Comparison of ENCODE assay signal across 8 mouse cellular contexts in the genomic region with DNA sequence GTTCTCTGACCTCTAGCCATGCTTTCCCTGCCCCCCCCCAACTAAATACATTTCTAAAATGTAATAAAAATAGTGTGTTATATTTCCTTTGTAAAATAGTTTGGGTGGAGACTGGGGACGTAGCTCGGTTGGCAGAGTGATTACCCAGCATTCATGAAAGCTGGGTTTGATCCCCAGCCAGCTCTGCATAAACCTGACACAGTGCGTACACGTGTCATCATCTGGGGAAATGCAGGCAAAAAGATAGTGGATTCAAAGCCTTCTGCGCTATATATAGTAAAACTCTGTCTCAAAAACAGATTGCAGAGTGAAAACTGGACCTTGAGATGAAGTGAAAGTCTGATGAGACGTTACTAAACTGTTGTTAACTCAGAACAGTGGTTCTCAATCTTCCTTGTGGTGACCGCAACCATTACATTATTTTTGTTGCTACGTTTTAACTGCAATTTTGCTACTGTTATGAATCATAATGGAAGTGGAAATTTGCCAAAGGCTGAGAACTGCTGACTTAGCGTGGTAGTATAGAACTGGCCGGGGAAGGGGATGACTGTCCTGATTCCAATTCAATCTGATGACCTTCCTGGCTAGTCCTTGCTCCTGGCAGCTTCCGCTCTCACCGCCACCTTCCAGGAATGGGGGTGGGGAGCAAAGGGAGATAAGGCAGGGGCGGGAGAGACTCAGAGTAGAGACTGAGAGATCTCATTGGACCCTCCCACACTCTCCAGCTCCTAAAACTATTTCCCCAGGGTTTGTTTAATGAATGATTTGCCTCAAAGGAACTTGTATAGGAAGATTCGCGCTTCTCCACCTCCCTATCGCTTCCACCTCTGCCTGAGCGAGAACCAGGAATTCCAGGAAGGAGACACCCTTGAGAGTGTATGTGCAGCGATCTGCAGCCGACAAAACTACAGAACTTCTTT.
DNase-seq lines count a peak whose midpoint lies in the region; ATAC-seq and TF ChIP-seq lines count a peak whose summit lies in the region.

No protein-coding gene starts in this region.

- 60% methylated on average over 19 of the region's 19 CpGs for WGBS in hindbrain, embryonic 13.5 days
- WGBS in liver, postnatal 0 days (ENCODE audit: insufficient replicate concordance): 42% methylated on average over 19 of the region's 19 CpGs
- WGBS in stomach, embryonic 14.5 days: 34% methylated on average over 19 of the region's 19 CpGs

- H3K27ac ChIP-seq in layer of hippocampus, adult 2 months: no peak overlapping the region
- no peak overlapping the region for H3K27ac ChIP-seq in embryonic fibroblast, embryonic 13.5 days (ENCODE audit: insufficient read depth, low read length)
- H3K27ac ChIP-seq in hindbrain, embryonic 13.5 days: no peak overlapping the region
- no peak overlapping the region for H3K27ac ChIP-seq in liver, postnatal 0 days (ENCODE audit: low read depth)
- H3K27ac ChIP-seq in stomach, embryonic 14.5 days (ENCODE audit: low read length): peak overlapping the region; percentile 33; the same call in 1 of the 2 replicates

- H3K4me1 ChIP-seq in embryonic fibroblast, embryonic 13.5 days (ENCODE audit: control insufficient read depth, insufficient read depth, low read length): no peaks in the 10 kb centered on the region
- H3K4me1 ChIP-seq in hindbrain, embryonic 13.5 days (replicated peaks): no peaks in the 10 kb centered on the region
- no peaks in the 10 kb centered on the region for H3K4me1 ChIP-seq in liver, postnatal 0 days (ENCODE audit: insufficient read depth)
- no peaks in the 10 kb centered on the region for H3K4me1 ChIP-seq in stomach, embryonic 14.5 days (ENCODE audit: control insufficient read depth, insufficient read depth, low read length)

- no peaks in the 10 kb centered on the region for H3K36me3 ChIP-seq in hindbrain, embryonic 13.5 days
- H3K36me3 ChIP-seq in liver, postnatal 0 days (replicated peaks; ENCODE audit: insufficient read depth, low read length): no peaks in the 10 kb centered on the region
- H3K36me3 ChIP-seq in stomach, embryonic 14.5 days (ENCODE audit: control insufficient read depth, insufficient read depth, low read length): no peaks in the 10 kb centered on the region

- ATAC-seq in hindbrain, embryonic 13.5 days (ENCODE audit: low FRiP score): no peak
- peak; percentile 19; the same call in 1 of the 2 replicates for ATAC-seq in liver, postnatal 0 days
- ATAC-seq in stomach, embryonic 14.5 days (ENCODE audit: insufficient number of reproducible peaks, insufficient read depth, low FRiP score, low read depth): peak; percentile 33

- no peak for DNase-seq in layer of hippocampus, adult 2 months (ENCODE audit: low spot score in 2 of 2)
- DNase-seq in layer of hippocampus, adult 11-12 months (ENCODE audit: low spot score): no peak
- DNase-seq in liver, postnatal 0 days: no peak
- no peak for DNase-seq in Muller cell, postnatal 12 days (ENCODE audit: inconsistent ontology term)
- no peak for DNase-seq in MN1 (ENCODE audit: low spot score)

- no peaks in the 10 kb centered on the region for H3K9me3 ChIP-seq in hindbrain, embryonic 13.5 days
- H3K9me3 ChIP-seq in liver, postnatal 0 days (ENCODE audit: low read length): no peaks in the 10 kb centered on the region
- H3K9me3 ChIP-seq in stomach, embryonic 14.5 days (ENCODE audit: control insufficient read depth, low read depth, low read length): no peaks in the 10 kb centered on the region

- TF ChIP-seq EP300 in liver, postnatal 0 days (IDR thresholded peaks at IDR 0.05; ENCODE audit: low read depth): no peak

- TF ChIP-seq CTCF in layer of hippocampus, adult 2 months (conservative IDR thresholded peaks at IDR 0.05): no peak
- TF ChIP-seq CTCF in embryonic fibroblast, embryonic 13.5 days (IDR thresholded peaks at IDR 0.05; ENCODE audit: borderline replicate concordance, insufficient read depth, low read length): no peak
- TF ChIP-seq CTCF in liver, postnatal 0 days (IDR thresholded peaks at IDR 0.05; ENCODE audit: low read depth): no peak

- H3K4me2 ChIP-seq in hindbrain, embryonic 13.5 days: peak overlapping the region; percentile 49
- H3K4me2 ChIP-seq in liver, postnatal 0 days (ENCODE audit: low read depth, low read length): peak overlapping the region; percentile 62
- peak overlapping the region; percentile 69 for H3K4me2 ChIP-seq in stomach, embryonic 14.5 days (replicated peaks; ENCODE audit: low read depth, low read length)

- H3K27me3 ChIP-seq in hindbrain, embryonic 13.5 days: no peaks in the 10 kb centered on the region
- 0 out of 2 replicates have a peak, but pooled peaks cover 2% of the 10 kb centered on the region for H3K27me3 ChIP-seq in liver, postnatal 0 days (ENCODE audit: insufficient read depth, low read length)
- no peaks in the 10 kb centered on the region for H3K27me3 ChIP-seq in stomach, embryonic 14.5 days (ENCODE audit: control insufficient read depth, insufficient read depth, low read length)

- TF ChIP-seq POLR2A in embryonic fibroblast, embryonic 13.5 days (IDR thresholded peaks at IDR 0.05; ENCODE audit: low read depth, low read length): no peak

- peak overlapping the region; percentile 51; the same call in 1 of the 2 replicates for H3K9ac ChIP-seq in hindbrain, embryonic 13.5 days
- no peak overlapping the region for H3K9ac ChIP-seq in liver, postnatal 0 days (replicated peaks)
- H3K9ac ChIP-seq in stomach, embryonic 14.5 days (replicated peaks; ENCODE audit: low read depth, low read length): peak overlapping the region; percentile 28; the same call in 1 of the 2 replicates

- peak overlapping the region; percentile 14 for H3K4me3 ChIP-seq in layer of hippocampus, adult 2 months
- peak overlapping the region; percentile 18 for H3K4me3 ChIP-seq in embryonic fibroblast, embryonic 13.5 days (ENCODE audit: insufficient read depth, low read length)
- peak overlapping the region; percentile 32 for H3K4me3 ChIP-seq in hindbrain, embryonic 13.5 days
- peak overlapping the region; percentile 24 for H3K4me3 ChIP-seq in liver, postnatal 0 days (ENCODE audit: low read depth, low read length)
- H3K4me3 ChIP-seq in stomach, embryonic 14.5 days (ENCODE audit: low read depth, low read length): peak overlapping the region; percentile 32
